8 mouse cellular contexts compared by ENCODE assay signal in genomic region chr5:12383960-12384285, GRCm38 (mm10). TPM values are rescaled to one million over a fixed set of nuclear protein-coding genes. Genes with fewer than 3 reads are reported as not detected.
A peak's percentile ranks its signal among the peaks of the same experiment; 100 is the strongest.
DNase-seq lines count a peak whose midpoint lies in the region; ATAC-seq lines count a peak whose summit lies in the region.

No protein-coding gene starts in this region.

- H3K27me3 ChIP-seq in liver, embryonic 12.5 days (replicated peaks), result peaks cover 27% of the 10 kb centered on the region

- WGBS in liver, embryonic 12.5 days (ENCODE audit: insufficient replicate concordance), result 4% methylated on average over 10 of the region's 10 CpGs

- H3K4me2 ChIP-seq in liver, embryonic 12.5 days, result peak overlapping the region; percentile 62

- intact Hi-C loops in gastrocnemius, postnatal 36 days (cut with DNase I), result loop anchor here (10.0 kb wide), 1 partner anchor 349 kb away; no protein-coding TSS in a partner anchor

- peak; percentile 12; the same call in 1 of the 2 replicates for ATAC-seq in cerebellum, adult (ENCODE audit: insufficient number of reproducible peaks, low FRiP score, low TSS enrichment)
- ATAC-seq in liver, embryonic 12.5 days, result no peak
- ATAC-seq in activated CD4-positive, CD25-positive, alpha-beta regulatory T cell, adult 4 months, result no peak

- DNase-seq in cerebellum, postnatal 36 days, result no peak
- DNase-seq in urinary bladder, postnatal 25 days (ENCODE audit: low spot score), result peak; percentile 3
- DNase-seq in urinary bladder, postnatal 14 days (ENCODE audit: low spot score), result no peak
- no peak for DNase-seq in testis, postnatal 10 days (ENCODE audit: low spot score)
- no peak for DNase-seq in gastrocnemius, postnatal 36 days

- H3K9me3 ChIP-seq in liver, embryonic 12.5 days (replicated peaks), result no peaks in the 10 kb centered on the region

- H3K27ac ChIP-seq in liver, embryonic 12.5 days, result no peak overlapping the region

- no peaks in the 10 kb centered on the region for H3K36me3 ChIP-seq in liver, embryonic 12.5 days

- peak overlapping the region; percentile 41 for H3K4me3 ChIP-seq in liver, embryonic 12.5 days

- no peaks in the 10 kb centered on the region for H3K4me1 ChIP-seq in liver, embryonic 12.5 days

- no peak overlapping the region for H3K9ac ChIP-seq in liver, embryonic 12.5 days

RNA-seq across cellular contexts. Expression of gene Sema3d, which starts 0.7 kb away (rescaled TPM):
- polyA plus RNA-seq in liver, embryonic 12.5 days (2016; fragmentation: Nextera tagmentation; extraction: Ambion mirVana), result 2.3 and 2.6 TPM in 2 replicates
- polyA plus RNA-seq in activated CD4-positive, CD25-positive, alpha-beta regulatory T cell, adult 4 months (2017; shearing (Covaris generic)), result under 1 TPM; 0.33 to 0.61 TPM
- total RNA-seq in gastrocnemius, postnatal 36 days (2021), result under 1 TPM; 0.62 to 0.66 TPM
